Mouse (Mus musculus) megakaryocyte, embryonic 14.5 days (primary cell): ENCODE data around the gene Snrpg.

ENCODE experiments used
- FLI1 ChIP-seq: IDR thresholded peaks from 2 replicates; pipeline ENCODE4 v1.6.1; 2012; ENCODE audit warnings: low read length, inconsistent platforms, mixed read lengths
- GATA1 ChIP-seq: IDR thresholded peaks from 3 replicates; pipeline ENCODE4 v1.6.1; 2012; ENCODE audit warnings: mixed read lengths, low read length, inconsistent platforms, borderline replicate concordance

DNA sequence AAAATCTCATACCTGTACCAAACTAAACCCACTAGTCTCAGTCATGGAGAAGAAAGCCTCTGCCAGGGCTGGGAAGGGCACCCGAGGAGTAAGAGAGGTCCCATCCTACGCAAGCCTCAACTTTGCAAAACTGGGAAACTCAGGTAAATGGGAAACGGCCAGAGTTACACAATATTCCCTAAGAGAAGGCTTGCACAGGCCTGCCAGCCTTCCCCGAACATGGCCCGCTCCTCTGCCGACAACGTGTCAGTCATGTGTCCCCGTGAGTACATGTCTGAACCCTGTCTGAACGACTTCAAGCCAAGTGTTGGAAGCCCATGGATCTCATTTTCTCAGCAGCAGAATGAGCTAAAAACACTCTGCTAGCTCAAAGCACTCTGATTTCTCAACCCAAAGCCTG lies 23.9 kb downstream of the Snrpg start:
- TF ChIP-seq GATA1 (no peak), FLI1 (no peak)
